ENCODE assay signal across 8 mouse cellular contexts in the genomic region with DNA sequence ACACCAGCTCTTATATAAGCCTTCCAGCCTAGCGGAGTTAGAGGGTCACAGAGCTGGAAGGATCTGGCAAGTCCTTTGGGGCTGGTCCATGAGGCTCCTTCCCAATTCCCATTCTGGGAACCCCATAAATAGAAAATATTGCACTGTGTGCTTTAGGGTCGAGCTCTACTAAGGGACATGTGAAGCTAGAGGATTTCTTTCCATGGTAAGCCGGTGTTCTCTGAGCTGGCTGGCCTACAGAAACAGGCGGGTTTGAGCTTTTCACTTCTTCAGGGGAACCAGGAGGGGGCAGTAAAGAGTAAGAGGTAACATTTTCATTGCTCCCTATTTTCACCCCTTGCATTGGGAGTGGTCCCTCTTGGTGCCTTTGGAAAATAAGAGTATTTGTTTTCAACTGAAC. TPM values are rescaled to one million over a fixed set of nuclear protein-coding genes. Genes with fewer than 3 reads are reported as not detected.
A peak's percentile ranks its signal among the peaks of the same experiment; 100 is the strongest.
DNase-seq lines count a peak whose midpoint lies in the region; ATAC-seq and TF ChIP-seq lines count a peak whose summit lies in the region.

No protein-coding gene starts in this region.

- peak; percentile 15 for DNase-seq in forebrain, postnatal 0 days
- no peak for DNase-seq in forebrain, embryonic 10.5 days (ENCODE audit: extremely low spot score, low spot score)
- peak; percentile 17 for DNase-seq in thymus, adult 2 months
- DNase-seq in thymus, adult 18-20 months, result no peak
- DNase-seq in heart, embryonic 10.5 days (ENCODE audit: low spot score), result no peak
- no peak for DNase-seq in frontal cortex, postnatal 14 days (ENCODE audit: low spot score in 2 of 2)
- DNase-seq in urinary bladder, postnatal 14 days (ENCODE audit: low spot score), result no peak

- no peaks in the 10 kb centered on the region for H3K27me3 ChIP-seq in forebrain, postnatal 0 days (ENCODE audit: insufficient read depth, low read length)
- H3K27me3 ChIP-seq in forebrain, embryonic 10.5 days (ENCODE audit: poor library complexity, severe bottlenecking), result no peaks in the 10 kb centered on the region
- no peaks in the 10 kb centered on the region for H3K27me3 ChIP-seq in thymus, adult 2 months (ENCODE audit: control insufficient read depth, insufficient read depth, low read length)
- no peaks in the 10 kb centered on the region for H3K27me3 ChIP-seq in heart, embryonic 10.5 days (ENCODE audit: insufficient read depth, poor library complexity, severe bottlenecking)

- ATAC-seq in forebrain, postnatal 0 days, result no peak
- ATAC-seq in megakaryocyte, adult 5-6 weeks (ENCODE audit: poor library complexity, severe bottlenecking), result peak; percentile 58

- no peak overlapping the region for H3K27ac ChIP-seq in forebrain, postnatal 0 days (ENCODE audit: low read depth, low read length)
- no peak overlapping the region for H3K27ac ChIP-seq in forebrain, embryonic 10.5 days
- no peak overlapping the region for H3K27ac ChIP-seq in thymus, adult 2 months (ENCODE audit: control insufficient read depth, insufficient read depth, low read length)
- 0 out of 2 replicates have a peak overlapping the region, but pooled peaks have one; percentile 10 for H3K27ac ChIP-seq in heart, embryonic 10.5 days

- H3K9me3 ChIP-seq in forebrain, postnatal 0 days (ENCODE audit: low read length), result no peaks in the 10 kb centered on the region
- no peaks in the 10 kb centered on the region for H3K9me3 ChIP-seq in forebrain, embryonic 10.5 days
- no peaks in the 10 kb centered on the region for H3K9me3 ChIP-seq in heart, embryonic 10.5 days

- TF ChIP-seq CTCF in forebrain, postnatal 0 days (IDR thresholded peaks at IDR 0.05; ENCODE audit: low read depth), result peak; percentile 58
- no peak for TF ChIP-seq CTCF in thymus, adult 2 months (IDR thresholded peaks at IDR 0.05; ENCODE audit: borderline replicate concordance, control insufficient read depth, extremely low read depth, insufficient read depth, low read length, poor library complexity)

- H3K4me1 ChIP-seq in forebrain, postnatal 0 days (ENCODE audit: insufficient read depth), result no peaks in the 10 kb centered on the region
- H3K4me1 ChIP-seq in forebrain, embryonic 10.5 days, result no peaks in the 10 kb centered on the region
- H3K4me1 ChIP-seq in thymus, adult 2 months (replicated peaks; ENCODE audit: control insufficient read depth, insufficient read depth, low read length), result no peaks in the 10 kb centered on the region
- H3K4me1 ChIP-seq in heart, embryonic 10.5 days, result peaks cover 11% of the 10 kb centered on the region

- no peak for TF ChIP-seq POLR2A in thymus, adult 2 months (IDR thresholded peaks at IDR 0.05; ENCODE audit: control insufficient read depth, extremely low read depth, insufficient read depth, low read length, poor library complexity)

- H3K4me3 ChIP-seq in forebrain, postnatal 0 days (ENCODE audit: low read depth, low read length), result no peak overlapping the region
- H3K4me3 ChIP-seq in forebrain, embryonic 10.5 days, result no peak overlapping the region
- no peak overlapping the region for H3K4me3 ChIP-seq in thymus, adult 2 months (ENCODE audit: control insufficient read depth, insufficient read depth, low read length)
- no peak overlapping the region for H3K4me3 ChIP-seq in heart, embryonic 10.5 days

- no peak overlapping the region for H3K4me2 ChIP-seq in forebrain, postnatal 0 days (ENCODE audit: low read depth)

- no peak overlapping the region for H3K9ac ChIP-seq in forebrain, postnatal 0 days

- 62% methylated on average over 4 of the region's 4 CpGs for WGBS in forebrain, postnatal 0 days
- 61% methylated on average over 4 of the region's 4 CpGs for WGBS in forebrain, embryonic 10.5 days
- WGBS in thymus, adult 2 months, result 56% methylated on average over 4 of the region's 4 CpGs
- 61% methylated on average over 4 of the region's 4 CpGs for WGBS in heart, embryonic 10.5 days

- no peaks in the 10 kb centered on the region for H3K36me3 ChIP-seq in forebrain, postnatal 0 days (ENCODE audit: insufficient read depth)
- H3K36me3 ChIP-seq in forebrain, embryonic 10.5 days (replicated peaks), result no peaks in the 10 kb centered on the region
- H3K36me3 ChIP-seq in thymus, adult 2 months (ENCODE audit: control insufficient read depth, insufficient read depth, low read length), result no peaks in the 10 kb centered on the region
- H3K36me3 ChIP-seq in heart, embryonic 10.5 days, result peaks cover 32% of the 10 kb centered on the region

RNA-seq across cellular contexts. Expression of a gene that starts 13.0 kb away (rescaled TPM):
- 6.3 and 8.9 TPM in 2 replicates for total RNA-seq in forebrain, postnatal 0 days (2014; rRNA removed)
- polyA plus RNA-seq in forebrain, postnatal 0 days (2015; fragmentation: Nextera tagmentation; extraction: Ambion mirVana), result 2.1 and 3.6 TPM in 2 replicates
- polyA plus RNA-seq in forebrain, embryonic 10.5 days (2016; fragmentation: Nextera tagmentation; extraction: Ambion mirVana), result 6.9 and 7.6 TPM in 2 replicates
- polyA plus RNA-seq in thymus, adult 2 months (2012; rRNA removed), result 7.5 and 8.3 TPM in 2 replicates
- 27.9 and 60.5 TPM in 2 replicates for polyA plus RNA-seq in heart, embryonic 10.5 days (2016; fragmentation: Nextera tagmentation; extraction: Ambion mirVana)
- total RNA-seq in megakaryocyte, adult 5-6 weeks (2015), result 43.8 and 47.9 TPM in 2 replicates
- 34.8 and 40.2 TPM in 2 replicates for total RNA-seq in megakaryocyte, adult 5-6 weeks (2017)

Comparison
In these comparisons a context has a peak if more than half of its experiments do, and no peak if none do; other contexts are left out.
1. DNase-seq: peak in forebrain, postnatal 0 days (single experiment) and thymus, adult 2 months (single experiment); none in forebrain, embryonic 10.5 days (single experiment), thymus, adult 18-20 months (0 of 2), heart, embryonic 10.5 days (single experiment), frontal cortex, postnatal 14 days (0 of 2) and urinary bladder, postnatal 14 days (single experiment).